Mouse (Mus musculus): ENCODE data around the gene Pkn1. TPM values are rescaled to one million over a fixed set of nuclear protein-coding genes. Genes with fewer than 3 reads are reported as not detected.

Pkn1 gene
- polyA plus RNA-seq, 1 experiment from 2014 or later, result 21.9 TPM

DNA sequence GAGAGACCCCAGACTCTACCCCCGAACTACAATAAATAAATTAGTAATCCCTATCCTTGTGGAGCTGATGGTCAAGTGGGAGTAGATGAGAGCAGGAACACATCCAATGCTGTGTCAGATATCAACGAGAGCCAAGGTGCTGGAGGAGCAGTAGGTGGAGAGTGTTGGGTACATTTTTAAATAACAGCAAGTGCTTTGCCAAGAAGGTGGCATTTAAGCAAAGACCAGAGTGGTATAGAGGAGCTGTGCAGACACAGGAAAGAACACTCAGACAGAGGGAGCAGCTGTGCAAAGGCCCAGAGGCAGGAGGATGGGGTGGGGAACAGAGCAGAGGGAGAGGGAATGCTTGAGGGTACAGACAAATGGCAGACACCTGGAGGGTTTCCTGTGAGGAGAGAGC lies 81.9 kb downstream of the Pkn1 start:
- ATAC-seq (no peak), DNase-seq (ENCODE audit: low spot score) (no peak)
- Histone ChIP-seq H3K4me3 (ENCODE audit: low read depth, low read length) (no peak overlapping the region), H3K4me1 (ENCODE audit: control insufficient read depth, insufficient read depth, low read length) (no peaks in the 10 kb centered on the region), H3K4me2 (ENCODE audit: low read length) (no peak overlapping the region), H3K9ac (ENCODE audit: low read length) (no peak overlapping the region), H3K27me3 (replicated peaks; ENCODE audit: control insufficient read depth, insufficient read depth, low read length) (no peaks in the 10 kb centered on the region), H3K9me3 (replicated peaks; ENCODE audit: control insufficient read depth, low read length) (no peaks in the 10 kb centered on the region), H3K27ac (ENCODE audit: low read depth, low read length) (no peak overlapping the region), H3K36me3 (ENCODE audit: control insufficient read depth, insufficient read depth, low read length) (peaks cover 23% of the 10 kb centered on the region)
- WGBS, result 85% methylated on average over 2 of the region's 2 CpGs

DNA sequence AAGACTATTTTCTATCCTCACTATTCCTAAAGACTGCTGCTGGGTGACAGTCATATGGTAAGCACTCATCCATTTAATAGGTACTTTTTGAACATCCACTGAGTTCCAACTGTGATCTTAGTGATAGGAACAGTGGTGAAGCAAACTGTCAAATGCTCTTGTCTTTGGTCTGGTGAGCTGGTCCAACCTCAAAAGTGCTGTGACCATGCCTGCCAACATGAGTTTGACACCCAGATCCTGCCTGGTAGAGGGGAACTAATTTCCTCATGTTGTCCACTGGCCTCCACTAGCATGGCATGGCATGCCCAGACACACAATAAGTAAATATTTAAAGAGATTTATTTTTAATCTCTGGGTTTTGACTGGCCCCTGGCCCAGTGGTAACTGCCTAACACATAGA lies 82.4 kb downstream of the Pkn1 start:
- Histone ChIP-seq H3K4me3 (ENCODE audit: low read depth, low read length) (no peak overlapping the region), H3K4me1 (ENCODE audit: control insufficient read depth, insufficient read depth, low read length) (no peaks in the 10 kb centered on the region), H3K27me3 (replicated peaks; ENCODE audit: control insufficient read depth, insufficient read depth, low read length) (no peaks in the 10 kb centered on the region), H3K36me3 (ENCODE audit: control insufficient read depth, insufficient read depth, low read length) (peaks cover 28% of the 10 kb centered on the region), H3K9ac (ENCODE audit: low read length) (no peak overlapping the region), H3K4me2 (ENCODE audit: low read length) (no peak overlapping the region), H3K27ac (ENCODE audit: low read depth, low read length) (no peak overlapping the region), H3K9me3 (replicated peaks; ENCODE audit: control insufficient read depth, low read length) (no peaks in the 10 kb centered on the region)
- DNase-seq (ENCODE audit: low spot score), result no peak
- no peak for ATAC-seq

Small RNAs within 50 kb of the gene (microRNA-seq; reads per million reads assigned to microRNA genes)
- not detected for gene Mir1668

Other genes with a start within 250 kb of the Pkn1 start
- gene Scoc, start 240.8 kb downstream of the Pkn1 start, polyA plus RNA-seq (2014; fragmentation: Nextera tagmentation; extraction: Ambion mirVana), result 232 and 263 TPM in 2 replicates
- gene Olfr370, start 163.4 kb downstream of the Pkn1 start, polyA plus RNA-seq (2014; fragmentation: Nextera tagmentation; extraction: Ambion mirVana), result not detected in 2 replicates
- gene Ndufb7, start 132.5 kb downstream of the Pkn1 start, polyA plus RNA-seq (2014; fragmentation: Nextera tagmentation; extraction: Ambion mirVana), result 370 and 449 TPM in 2 replicates
- 806 and 815 TPM in 2 replicates for gene Tecr, start 91.2 kb downstream of the Pkn1 start, polyA plus RNA-seq (2014; fragmentation: Nextera tagmentation; extraction: Ambion mirVana)
- gene Dnajb1, start 91.0 kb downstream of the Pkn1 start, polyA plus RNA-seq (2014; fragmentation: Nextera tagmentation; extraction: Ambion mirVana), result 30.1 and 43.0 TPM in 2 replicates
- 108 and 122 TPM in 2 replicates for gene Gipc1, start 46.5 kb downstream of the Pkn1 start, polyA plus RNA-seq (2014; fragmentation: Nextera tagmentation; extraction: Ambion mirVana)
- 0.27 and 0.63 TPM in 2 replicates for gene Ptger1, start 32.5 kb downstream of the Pkn1 start, polyA plus RNA-seq (2014; fragmentation: Nextera tagmentation; extraction: Ambion mirVana)
- gene Ddx39, start 16.0 kb upstream of the Pkn1 start, polyA plus RNA-seq (2014; fragmentation: Nextera tagmentation; extraction: Ambion mirVana), result 120 and 133 TPM in 2 replicates
- 9.3 and 12.4 TPM in 2 replicates for gene Adgre5, start 42.1 kb upstream of the Pkn1 start, polyA plus RNA-seq (2014; fragmentation: Nextera tagmentation; extraction: Ambion mirVana)
- gene Adgrl1, start 200.9 kb upstream of the Pkn1 start, polyA plus RNA-seq (2014; fragmentation: Nextera tagmentation; extraction: Ambion mirVana), result 44.4 and 50.9 TPM in 2 replicates